Mouse (Mus musculus): Measurements from ENCODE around the gene Mest. TPM values are rescaled to one million over a fixed set of nuclear protein-coding genes. Genes with fewer than 3 reads are reported as not detected.

Mest gene
- polyA plus RNA-seq, 1 experiment from 2014 or later, result 779 TPM

- Histone ChIP-seq H3K27me3 (replicated peaks) (no peaks in the 10 kb centered on the region), H3K9ac (no peak overlapping the region), H3K9me3 (no peaks in the 10 kb centered on the region), H3K4me3 (no peak overlapping the region), H3K4me1 (peaks cover 9% of the 10 kb centered on the region), H3K4me2 (replicated peaks) (no peak overlapping the region), H3K27ac (no peak overlapping the region), H3K36me3 (no peaks in the 10 kb centered on the region)
- 96% methylated on average over 7 of the region's 7 CpGs for WGBS
- ATAC-seq (ENCODE audit: low FRiP score, low read depth), result no peak
These were observed 36.1 kb upstream of the Mest start for GRCm38 (mm10) chr6:30687198-30687597.

GRCm38 (mm10) chr6:30692826-30693225 lies 30.5 kb upstream of the Mest start:
- peak overlapping the region; percentile 58 for H3K9ac ChIP-seq
- no peak for ATAC-seq (ENCODE audit: low FRiP score, low read depth)
- H3K27me3 ChIP-seq (replicated peaks), result no peaks in the 10 kb centered on the region
- H3K36me3 ChIP-seq, result no peaks in the 10 kb centered on the region
- H3K4me2 ChIP-seq (replicated peaks), result peak overlapping the region; percentile 57
- peak overlapping the region; percentile 48 for H3K4me3 ChIP-seq
- H3K27ac ChIP-seq, result peak overlapping the region; percentile 77; the same call in 1 of the 2 replicates
- H3K9me3 ChIP-seq, result no peaks in the 10 kb centered on the region
- 81% methylated on average over 5 of the region's 5 CpGs for WGBS
- peaks cover 13% of the 10 kb centered on the region; the same call in 1 of the 2 replicates for H3K4me1 ChIP-seq

- no peaks in the 10 kb centered on the region for H3K9me3 ChIP-seq
- peak within 1 kb of the TSS; percentile 77 for H3K27ac ChIP-seq
- no peaks in the 10 kb centered on the region for H3K36me3 ChIP-seq
- H3K9ac ChIP-seq, result peak within 1 kb of the TSS; percentile 58
- WGBS, result under 1% methylated on average over 49 of the region's 52 CpGs
- peak within 1 kb of the TSS; percentile 48 for H3K4me3 ChIP-seq
- no peaks in the 10 kb centered on the region for H3K27me3 ChIP-seq (replicated peaks)
- H3K4me2 ChIP-seq (replicated peaks), result peak within 1 kb of the TSS; percentile 57
- peak; percentile 98 for ATAC-seq (ENCODE audit: low FRiP score, low read depth)
- peaks cover 13% of the 10 kb centered on the region; the same call in 1 of the 2 replicates for H3K4me1 ChIP-seq
These were observed 29.9 kb upstream of the Mest start, which contains the start of gene Cep41 for GRCm38 (mm10) chr6:30693350-30693991. TSS of gene Cep41 (minus strand) at chr6:30693749.

DNA sequence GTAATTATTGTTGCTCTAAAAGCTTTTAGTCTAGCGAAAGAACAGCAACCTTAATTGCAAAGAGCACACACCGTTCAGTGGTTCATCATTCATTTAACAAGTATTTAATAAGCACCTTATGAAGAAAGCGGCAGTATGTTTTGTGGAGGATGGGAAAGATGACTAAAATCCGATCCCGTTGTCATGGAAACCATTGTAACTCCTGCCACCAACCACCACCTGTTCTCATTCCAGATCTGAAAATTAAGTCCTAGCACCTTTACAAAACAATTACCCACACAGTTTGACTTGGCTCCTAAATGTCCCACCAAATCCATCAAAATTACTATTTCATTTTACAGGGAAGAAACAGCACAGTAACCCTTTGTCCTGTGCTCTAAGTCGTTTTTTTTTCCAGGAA lies 29.1 kb upstream of the Mest start:
- Histone ChIP-seq H3K27me3 (replicated peaks) (no peaks in the 10 kb centered on the region), H3K4me3 (peak overlapping the region; percentile 48; the same call in 1 of the 2 replicates), H3K36me3 (no peaks in the 10 kb centered on the region), H3K9me3 (no peaks in the 10 kb centered on the region), H3K4me2 (replicated peaks) (peak overlapping the region; percentile 57), H3K4me1 (peaks cover 13% of the 10 kb centered on the region; the same call in 1 of the 2 replicates), H3K27ac (no peak overlapping the region), H3K9ac (no peak overlapping the region)
- no peak for ATAC-seq (ENCODE audit: low FRiP score, low read depth)
- WGBS, result 38% methylated on average over 6 of the region's 6 CpGs

- WGBS, result 93% methylated on average over 8 of the region's 8 CpGs
- ATAC-seq (ENCODE audit: low FRiP score, low read depth), result no peak
These were observed 28.2 kb upstream of the Mest start for GRCm38 (mm10) chr6:30695124-30695523.

DNA sequence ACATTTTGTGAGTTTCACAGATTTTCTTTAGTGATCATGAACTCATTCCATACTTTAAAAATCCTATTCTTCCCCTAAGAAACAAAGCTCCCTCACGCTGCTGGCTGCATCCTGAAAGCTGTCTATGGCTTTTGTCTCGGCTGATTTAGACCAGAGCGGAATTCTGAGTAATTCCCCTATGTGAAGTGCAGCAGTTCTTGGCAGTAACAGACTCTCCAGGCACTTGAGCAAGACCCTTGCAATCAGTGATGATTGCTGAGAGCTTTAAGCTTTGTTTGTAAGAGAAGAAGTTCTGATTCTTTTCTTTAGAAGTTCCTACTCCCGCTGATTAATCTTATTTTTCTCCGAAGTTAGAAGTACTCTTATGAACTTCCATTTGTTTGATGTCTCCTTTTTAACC lies 25.9 kb upstream of the Mest start:
- WGBS, result 39% methylated on average over 5 of the region's 5 CpGs
- no peak overlapping the region for H3K27ac ChIP-seq

More at GRCm38 (mm10) chr6:30695124-30695523, 28.2 kb upstream of the Mest start:
- no peaks in the 10 kb centered on the region for H3K27me3 ChIP-seq (replicated peaks)
- H3K4me1 ChIP-seq, result peaks cover 13% of the 10 kb centered on the region; the same call in 1 of the 2 replicates
- H3K4me3 ChIP-seq, result no peak overlapping the region
- no peak overlapping the region for H3K27ac ChIP-seq
- H3K9ac ChIP-seq, result no peak overlapping the region
- H3K4me2 ChIP-seq (replicated peaks), result no peak overlapping the region
- H3K36me3 ChIP-seq, result no peaks in the 10 kb centered on the region
- no peaks in the 10 kb centered on the region for H3K9me3 ChIP-seq

GRCm38 (mm10) chr6:30698036-30698435 lies 25.3 kb upstream of the Mest start:
- no peak overlapping the region for H3K27ac ChIP-seq
- no peaks in the 10 kb centered on the region for H3K36me3 ChIP-seq
- no peaks in the 10 kb centered on the region for H3K27me3 ChIP-seq (replicated peaks)
- no peak overlapping the region for H3K9ac ChIP-seq
- ATAC-seq (ENCODE audit: low FRiP score, low read depth), result no peak
- peaks cover 7% of the 10 kb centered on the region; the same call in 1 of the 2 replicates for H3K4me1 ChIP-seq
- no peak overlapping the region for H3K4me3 ChIP-seq
- H3K9me3 ChIP-seq, result no peaks in the 10 kb centered on the region
- no peak overlapping the region for H3K4me2 ChIP-seq (replicated peaks)
- 94% methylated on average over 4 of the region's 4 CpGs for WGBS

More for the DNA sequence above, 25.9 kb upstream of the Mest start:
- no peak overlapping the region for H3K4me3 ChIP-seq
- no peaks in the 10 kb centered on the region for H3K27me3 ChIP-seq (replicated peaks)
- no peaks in the 10 kb centered on the region for H3K9me3 ChIP-seq
- no peak for ATAC-seq (ENCODE audit: low FRiP score, low read depth)
- H3K36me3 ChIP-seq, result no peaks in the 10 kb centered on the region
- H3K4me2 ChIP-seq (replicated peaks), result no peak overlapping the region
- H3K9ac ChIP-seq, result no peak overlapping the region
- H3K4me1 ChIP-seq, result peaks cover 13% of the 10 kb centered on the region; the same call in 1 of the 2 replicates

- H3K9me3 ChIP-seq, result no peaks in the 10 kb centered on the region
- H3K27ac ChIP-seq, result no peak overlapping the region
- H3K36me3 ChIP-seq, result no peaks in the 10 kb centered on the region
- H3K4me2 ChIP-seq (replicated peaks), result no peak overlapping the region
- H3K27me3 ChIP-seq (replicated peaks), result no peaks in the 10 kb centered on the region
- WGBS, result 77% methylated on average over 6 of the region's 6 CpGs
- ATAC-seq (ENCODE audit: low FRiP score, low read depth), result no peak
- H3K4me3 ChIP-seq, result no peak overlapping the region
- H3K4me1 ChIP-seq, result no peaks in the 10 kb centered on the region
- H3K9ac ChIP-seq, result no peak overlapping the region
These were observed 23.2 kb upstream of the Mest start for GRCm38 (mm10) chr6:30700182-30700581.

GRCm38 (mm10) chr6:30702881-30703280 lies 20.5 kb upstream of the Mest start:
- no peaks in the 10 kb centered on the region for H3K27me3 ChIP-seq (replicated peaks)
- no peak overlapping the region for H3K27ac ChIP-seq
- H3K4me2 ChIP-seq (replicated peaks), result no peak overlapping the region
- no peaks in the 10 kb centered on the region for H3K36me3 ChIP-seq
- no peak overlapping the region for H3K4me3 ChIP-seq
- no peaks in the 10 kb centered on the region for H3K9me3 ChIP-seq
- 69% methylated on average over 6 of the region's 6 CpGs for WGBS
- no peak overlapping the region for H3K9ac ChIP-seq
- H3K4me1 ChIP-seq, result no peaks in the 10 kb centered on the region
- ATAC-seq (ENCODE audit: low FRiP score, low read depth), result no peak

DNA sequence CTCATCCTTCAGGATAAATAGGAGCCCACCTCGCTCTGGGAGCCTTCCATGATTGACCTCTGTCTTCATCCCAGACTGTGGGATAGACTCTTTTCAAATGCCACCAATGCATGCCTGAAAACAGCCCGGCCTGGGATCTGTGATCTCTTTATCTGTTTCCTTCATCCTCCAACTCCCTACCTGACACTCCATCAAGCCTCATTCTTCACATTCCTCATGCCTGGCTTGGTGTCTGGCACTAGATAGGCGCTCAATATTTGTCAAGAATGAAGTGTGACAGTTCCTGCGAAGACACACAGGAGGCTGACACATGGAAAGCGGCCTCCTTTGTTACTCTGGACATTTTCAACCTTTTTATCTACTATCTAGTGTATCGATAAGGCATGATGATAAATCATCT lies 19.9 kb upstream of the Mest start:
- Histone ChIP-seq H3K4me1 (no peaks in the 10 kb centered on the region), H3K4me2 (replicated peaks) (no peak overlapping the region), H3K9me3 (no peaks in the 10 kb centered on the region), H3K36me3 (no peaks in the 10 kb centered on the region), H3K4me3 (no peak overlapping the region), H3K9ac (no peak overlapping the region), H3K27ac (no peak overlapping the region), H3K27me3 (replicated peaks) (no peaks in the 10 kb centered on the region)
- WGBS, result 80% methylated on average over 6 of the region's 6 CpGs
- ATAC-seq (ENCODE audit: low FRiP score, low read depth), result no peak

DNA sequence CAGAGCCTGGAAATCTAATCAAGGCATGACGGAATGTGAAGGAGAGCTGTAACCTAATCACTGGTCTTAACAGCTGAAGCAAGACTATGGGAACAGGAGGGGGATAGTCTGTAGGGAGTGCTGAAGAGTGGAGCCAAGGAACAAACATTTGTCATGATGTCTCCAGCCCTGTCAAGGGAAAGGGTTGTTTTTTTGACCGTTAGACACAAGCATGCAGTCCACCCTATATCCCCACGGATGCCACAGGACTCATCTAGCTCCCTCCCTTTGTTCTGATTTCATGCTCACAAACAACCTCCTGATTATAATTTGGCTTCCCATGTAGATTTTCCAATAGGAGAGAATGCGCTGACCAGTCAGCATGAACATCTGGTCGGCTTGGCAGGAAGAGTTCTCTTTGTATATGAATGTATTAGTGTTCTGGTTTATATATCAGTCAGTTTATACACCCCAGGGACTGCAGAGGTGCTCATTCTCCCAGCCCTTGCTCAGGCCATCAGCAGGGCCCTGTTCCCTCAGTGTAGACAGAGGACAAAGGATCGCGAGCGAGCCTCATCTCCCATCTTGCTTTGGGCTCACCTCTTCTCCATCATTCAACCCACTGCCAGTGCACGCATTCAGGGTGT lies 19.3 kb upstream of the Mest start:
- H3K4me3 ChIP-seq, result no peak overlapping the region
- no peak for ATAC-seq (ENCODE audit: low FRiP score, low read depth)
- H3K9me3 ChIP-seq, result no peaks in the 10 kb centered on the region
- H3K4me1 ChIP-seq, result peaks cover 1% of the 10 kb centered on the region; the same call in 1 of the 2 replicates
- no peaks in the 10 kb centered on the region for H3K27me3 ChIP-seq (replicated peaks)
- H3K36me3 ChIP-seq, result no peaks in the 10 kb centered on the region
- WGBS, result 83% methylated on average over 9 of the region's 9 CpGs
- H3K9ac ChIP-seq, result no peak overlapping the region
- H3K4me2 ChIP-seq (replicated peaks), result no peak overlapping the region
- no peak overlapping the region for H3K27ac ChIP-seq

DNA sequence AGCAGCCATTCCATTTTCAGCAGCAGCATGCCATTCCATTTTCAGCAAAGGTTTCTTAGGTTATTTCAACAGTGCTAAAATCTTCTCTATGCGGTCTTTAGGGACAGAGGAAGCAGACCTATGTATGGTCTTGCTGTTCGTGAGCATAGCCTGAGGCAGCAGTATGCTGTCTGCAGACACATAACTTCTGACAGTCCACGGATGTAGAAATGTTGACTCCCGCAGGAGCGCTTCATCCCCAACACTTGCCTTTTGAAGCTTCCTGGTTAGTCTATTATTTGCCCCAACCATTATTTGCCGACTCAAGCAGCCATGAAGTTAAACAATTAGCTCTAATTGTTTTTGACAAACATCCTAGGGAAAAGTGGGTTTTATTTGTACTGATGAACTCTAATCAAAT lies 14.2 kb upstream of the Mest start:
- no peak overlapping the region for H3K4me2 ChIP-seq (replicated peaks)
- H3K9ac ChIP-seq, result no peak overlapping the region
- H3K9me3 ChIP-seq, result no peaks in the 10 kb centered on the region
- H3K36me3 ChIP-seq, result no peaks in the 10 kb centered on the region
- no peak for ATAC-seq (ENCODE audit: low FRiP score, low read depth)
- no peak overlapping the region for H3K27ac ChIP-seq
- WGBS, result 24% methylated on average over 6 of the region's 6 CpGs
- peaks cover 18% of the 10 kb centered on the region for H3K4me1 ChIP-seq
- no peak overlapping the region for H3K4me3 ChIP-seq
- H3K27me3 ChIP-seq (replicated peaks), result no peaks in the 10 kb centered on the region

All from neural tube, embryonic 12.5 days (tissue).